Mouse (Mus musculus) liver, adult (tissue): Measurements from ENCODE around the gene Gabarap.
A peak's percentile ranks its signal among the peaks of the same experiment; 100 is the strongest.

ENCODE experiments used
- GATA4 ChIP-seq: IDR thresholded peaks from 2 replicates; pipeline ENCODE4 v1.6.1; 2014; ENCODE audit warnings: mild to moderate bottlenecking, low read length; ENCODE audit not compliant: insufficient replicate concordance

The Gabarap gene

DNA sequence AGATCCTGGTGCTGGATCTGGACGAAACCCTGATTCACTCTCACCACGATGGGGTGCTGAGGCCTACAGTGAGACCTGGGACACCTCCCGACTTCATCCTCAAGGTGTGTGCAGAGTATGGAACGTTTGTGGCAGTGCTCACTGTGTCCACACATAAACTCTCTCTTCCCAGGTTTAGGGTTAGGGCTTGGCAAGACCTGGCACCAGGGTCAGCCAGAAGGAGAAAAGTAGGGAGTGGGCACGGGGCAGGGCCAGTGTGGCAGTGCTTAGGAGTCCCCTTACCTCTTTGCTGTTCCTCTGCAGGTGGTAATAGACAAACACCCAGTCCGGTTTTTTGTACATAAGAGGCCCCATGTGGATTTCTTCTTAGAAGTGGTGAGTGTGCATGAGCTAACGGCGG is 6.5 kb upstream of the Gabarap start:
- TF ChIP-seq GATA4: no peak

DNA sequence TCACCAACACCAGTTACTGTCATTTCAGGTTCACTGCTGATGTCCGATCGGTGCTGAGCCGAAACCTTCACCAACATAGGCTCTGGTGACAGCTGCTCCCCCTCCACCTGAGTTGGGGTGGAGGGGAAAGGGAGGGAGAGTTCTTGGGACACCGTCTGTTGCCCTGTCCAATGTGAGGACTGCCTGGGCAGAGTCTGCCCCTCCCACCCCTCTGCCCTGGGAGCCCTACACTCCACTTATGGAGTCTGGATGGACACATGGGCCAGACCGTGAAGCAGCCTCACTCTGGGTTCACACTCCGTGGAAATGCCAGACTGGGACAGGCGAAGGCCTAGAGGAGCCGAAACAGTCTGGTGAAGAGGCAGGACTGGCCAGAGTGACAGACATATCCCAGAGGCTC is 994 bp upstream of the Gabarap start:
- TF ChIP-seq GATA4: no peak

GRCm38 (mm10) chr11:69991711-69992110 is 768 bp downstream of the Gabarap start:
- TF ChIP-seq GATA4: no peak

DNA sequence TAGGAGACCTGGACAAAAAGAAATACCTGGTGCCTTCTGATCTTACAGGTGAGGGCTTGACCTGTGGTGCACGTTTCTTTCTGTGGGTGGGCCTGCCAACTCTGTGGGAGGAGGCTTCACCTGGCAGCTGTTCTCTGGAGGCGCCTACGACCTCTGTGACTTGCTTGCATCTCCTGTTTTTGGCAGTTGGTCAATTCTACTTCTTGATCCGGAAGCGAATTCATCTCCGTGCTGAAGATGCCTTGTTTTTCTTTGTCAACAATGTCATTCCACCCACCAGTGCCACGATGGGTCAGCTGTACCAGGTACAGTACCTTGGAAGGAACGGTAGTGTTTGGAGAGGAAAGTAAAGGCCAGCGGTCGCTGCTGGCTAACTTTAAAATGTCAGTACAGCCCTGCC is 1.5 kb downstream of the Gabarap start:
- TF ChIP-seq GATA4: no peak

- no peak for TF ChIP-seq GATA4
Measured at GRCm38 (mm10) chr11:69992932-69993331, 2.0 kb downstream of the Gabarap start.

DNA sequence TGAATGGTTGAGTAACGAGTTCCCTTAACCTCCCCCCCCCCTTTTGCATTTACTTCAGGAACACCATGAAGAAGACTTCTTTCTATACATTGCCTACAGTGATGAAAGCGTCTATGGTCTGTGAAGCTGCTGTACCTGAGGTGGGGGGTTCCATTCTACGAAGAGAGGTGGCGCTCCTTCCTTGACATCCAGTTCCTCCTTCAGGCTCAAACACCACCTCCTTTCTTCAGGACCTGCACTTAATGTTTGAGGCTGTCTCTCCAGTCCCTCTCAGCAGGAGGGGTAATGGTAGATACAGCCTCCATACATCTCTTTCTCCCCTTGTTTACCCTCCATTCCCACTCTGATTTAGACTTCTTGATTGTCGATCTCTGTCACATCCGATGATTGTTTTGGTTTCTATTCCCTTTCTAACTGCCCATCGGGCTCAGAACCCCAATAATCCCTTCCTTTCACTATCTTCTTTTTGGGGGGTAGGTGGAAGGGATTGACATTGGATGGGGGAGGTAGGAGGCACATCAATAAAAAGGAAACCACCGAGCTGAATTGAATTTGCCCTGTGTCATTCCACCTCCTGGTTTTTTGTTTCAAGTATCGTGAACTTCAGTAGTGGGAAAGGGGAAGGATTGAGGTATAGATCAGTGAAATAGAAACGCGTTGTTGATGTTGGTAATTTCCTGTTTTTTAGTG is 3.6 kb downstream of the Gabarap start:
- TF ChIP-seq GATA4: no peak

DNA sequence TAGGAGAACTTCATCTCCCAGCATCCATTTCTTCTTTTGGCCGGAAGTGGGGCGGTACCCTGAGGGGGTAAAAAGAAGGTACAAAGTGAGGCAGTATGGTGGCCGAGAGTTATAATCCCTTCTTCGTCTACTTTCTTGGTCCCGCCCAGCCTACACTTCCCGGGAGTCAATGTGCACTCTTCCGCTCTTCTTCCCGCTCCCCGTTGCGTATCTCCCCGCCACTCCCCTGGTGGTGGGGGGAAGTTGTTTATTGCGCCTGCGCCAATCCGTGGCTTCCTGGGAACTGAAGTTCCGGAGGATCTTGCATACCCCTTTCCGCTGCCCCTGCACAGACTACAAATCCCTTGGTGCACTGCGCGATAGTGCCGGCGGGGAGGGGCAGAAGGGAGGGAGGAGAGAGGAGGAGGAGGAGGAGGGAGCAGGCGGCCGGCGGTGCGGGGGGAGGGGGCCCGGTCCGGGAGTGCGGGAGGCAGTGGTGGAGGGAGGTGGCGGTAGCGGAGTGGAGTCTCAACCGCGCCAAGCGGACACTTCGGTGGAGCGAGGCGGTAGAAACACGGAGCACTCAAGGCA is 4.5 kb downstream of the Gabarap start, which contains the start of gene Phf23:
Phf23 (plus strand) TSS at position 387 of the 570 bp plus-strand sequence.
- peak; percentile 77; the same call in 1 of the 2 replicates for TF ChIP-seq GATA4

DNA sequence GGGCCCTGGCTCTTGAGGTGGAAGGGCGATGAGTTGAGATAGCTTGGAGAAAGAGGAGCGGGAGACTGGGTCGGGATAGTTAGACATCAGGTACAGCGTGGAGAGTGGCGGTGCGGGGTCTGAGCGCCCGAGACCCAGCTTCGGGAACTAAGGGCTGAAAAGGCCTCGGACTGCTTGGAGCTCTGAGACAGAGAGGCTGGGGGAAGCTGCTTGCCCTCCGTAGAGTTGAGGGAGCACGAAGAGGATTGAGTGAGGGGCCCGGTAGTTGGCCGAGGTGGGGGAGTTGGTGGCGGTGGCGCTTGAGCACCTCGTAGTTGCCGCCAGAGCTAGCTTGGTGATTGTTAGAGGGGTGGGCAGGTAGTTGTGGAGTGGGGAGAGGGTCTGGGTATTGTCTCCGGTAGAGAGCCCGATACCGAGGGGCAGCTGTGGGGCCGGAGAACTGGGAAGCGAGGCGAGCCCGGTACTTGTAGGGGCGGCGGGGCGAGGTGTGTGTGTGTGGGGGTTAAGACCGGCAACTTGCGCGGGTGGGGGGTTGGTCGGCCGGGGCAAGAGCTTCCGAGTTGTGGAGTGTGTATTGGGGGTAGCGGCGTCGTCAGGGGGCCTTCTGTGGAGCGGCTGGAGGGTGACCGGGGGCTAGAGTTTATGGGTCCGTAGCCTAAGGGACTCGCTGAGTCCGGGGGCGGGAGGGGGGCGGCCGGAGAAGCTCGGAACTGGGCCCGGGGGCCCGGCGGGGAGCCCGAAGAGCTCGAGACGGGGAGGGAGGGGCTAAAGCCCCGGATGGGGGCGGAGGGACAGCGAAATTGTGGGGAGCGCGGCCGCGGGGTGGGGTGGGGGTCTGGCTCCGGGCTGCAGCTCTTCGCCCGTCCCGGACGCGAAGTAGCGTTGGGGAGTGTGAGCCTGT is 5.5 kb downstream of the Gabarap start:
- no peak for TF ChIP-seq GATA4

- TF ChIP-seq GATA4: no peak
Measured at GRCm38 (mm10) chr11:69997070-69997509, 6.1 kb downstream of the Gabarap start.

DNA sequence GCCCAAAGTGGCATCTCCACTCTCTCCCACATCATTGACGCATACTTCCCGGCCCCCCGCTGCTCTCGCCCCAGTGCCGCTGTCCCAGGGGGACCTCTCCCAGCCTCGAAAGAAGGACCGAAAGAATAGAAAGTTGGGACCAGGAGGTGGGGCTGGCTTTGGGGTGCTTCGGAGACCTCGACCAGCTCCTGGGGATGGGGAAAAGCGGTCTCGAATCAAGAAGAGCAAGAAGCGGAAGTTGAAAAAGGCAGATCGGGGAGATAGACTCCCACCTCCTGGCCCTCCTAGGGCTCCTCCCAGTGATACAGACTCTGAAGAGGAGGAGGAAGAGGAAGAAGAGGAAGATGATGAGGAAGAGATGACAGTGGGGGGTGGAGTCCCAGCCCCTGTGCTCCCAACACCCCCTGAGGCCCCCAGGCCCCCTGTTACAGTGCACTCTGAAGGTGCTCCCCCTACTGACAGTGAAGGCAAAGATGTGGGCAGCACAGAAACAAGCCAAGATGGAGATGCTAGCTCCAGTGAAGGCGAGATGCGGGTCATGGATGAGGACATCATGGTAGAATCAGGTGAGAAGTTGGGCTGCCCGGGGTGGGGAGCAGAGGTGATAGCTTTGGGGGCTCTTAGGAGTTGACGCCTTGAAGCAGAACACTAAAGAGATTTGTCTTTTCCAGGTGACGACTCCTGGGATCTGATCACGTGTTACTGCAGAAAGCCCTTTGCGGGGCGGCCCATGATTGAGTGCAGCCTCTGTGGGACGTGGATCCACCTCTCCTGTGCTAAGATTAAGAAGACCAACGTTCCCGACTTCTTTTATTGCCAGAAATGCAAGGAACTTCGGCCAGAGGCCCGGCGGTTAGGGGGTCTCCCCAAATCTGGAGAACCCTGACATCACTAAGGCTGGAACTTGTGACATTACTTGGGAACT is 7.9 kb downstream of the Gabarap start:
- no peak for TF ChIP-seq GATA4

GRCm38 (mm10) chr11:69999666-70000065 is 8.7 kb downstream of the Gabarap start:
- no peak for TF ChIP-seq GATA4

DNA sequence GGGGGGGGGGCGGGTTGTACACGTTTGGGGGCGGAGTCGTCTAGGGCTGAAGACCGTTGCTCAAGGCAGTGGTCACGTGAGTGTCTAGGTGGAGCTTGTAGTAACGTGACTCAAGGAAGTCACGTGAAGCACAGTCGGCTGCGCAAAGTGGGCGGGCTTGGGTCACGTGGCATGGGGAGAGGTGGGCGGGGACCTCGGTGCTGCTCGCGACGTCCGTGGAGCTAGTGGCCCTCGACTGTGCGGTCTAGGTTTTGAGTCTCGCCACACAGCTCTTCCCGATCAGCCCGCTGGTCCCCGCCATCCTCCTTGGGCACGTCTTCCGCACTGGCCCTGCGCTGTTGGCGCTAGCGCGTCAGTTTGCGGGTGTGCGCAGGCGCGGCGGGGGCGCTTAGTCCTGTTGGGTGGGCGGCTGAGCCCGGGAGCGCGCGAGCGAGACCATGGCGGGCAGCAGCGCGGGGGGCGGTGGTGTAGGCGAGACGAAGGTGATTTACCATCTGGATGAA is 9.5 kb downstream of the Gabarap start, which contains the start of gene Dvl2:
Dvl2 (plus strand) TSS at position 200 of the 503 bp plus-strand sequence.
- TF ChIP-seq GATA4: no peak

GRCm38 (mm10) chr11:70001159-70001558 is 10.2 kb downstream of the Gabarap start:
- TF ChIP-seq GATA4: no peak

GRCm38 (mm10) chr11:70001865-70002264 is 10.9 kb downstream of the Gabarap start:
- no peak for TF ChIP-seq GATA4
